Mouse (Mus musculus): ENCODE measurements at regions not wholly inside any gene's neighbourhood (a gene's known extent, or its start where the extent isn't known, plus 50 kb on each side); places are given as distances from the start of the nearest gene placed in this dataset.

DNA sequence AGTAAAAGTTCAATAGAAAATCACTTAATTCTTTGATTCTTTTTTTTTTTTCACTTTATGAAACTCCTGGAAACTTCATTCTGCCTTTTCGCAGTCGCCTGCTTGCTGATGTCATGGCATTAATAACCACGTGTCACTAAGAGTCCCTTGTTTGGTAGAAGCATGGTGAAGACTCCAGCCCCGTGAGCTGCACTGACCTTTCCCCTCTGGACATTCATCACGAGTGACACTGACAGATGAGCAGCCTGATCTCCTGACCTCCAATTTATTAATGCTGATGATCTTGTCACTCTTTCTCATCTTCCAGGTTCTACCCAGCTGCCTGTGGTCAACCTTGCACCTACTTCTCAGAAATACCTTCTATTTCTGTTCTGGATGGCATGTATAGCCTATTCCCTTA lies 867.1 kb upstream of the Slit2 start:
- no peak overlapping the region for H3K4me3 ChIP-seq (ENCODE audit: control insufficient read depth in 1 of 2, insufficient read depth in 1 of 2, low read depth in 1 of 2, low read length in 2 of 2)
- no peak for ATAC-seq (ENCODE audit: insufficient number of reproducible peaks, insufficient read depth, low FRiP score, low read depth)
- no peak overlapping the region for H3K27ac ChIP-seq (replicated peaks in 1 of 2; ENCODE audit: control insufficient read depth in 1 of 2, insufficient read depth in 1 of 2, low read depth in 2 of 2, low read length in 2 of 2)
- H3K4me2 ChIP-seq (ENCODE audit: low read length), result no peak overlapping the region
- H3K27me3 ChIP-seq (ENCODE audit: control insufficient read depth, insufficient read depth, low read length), result no peaks in the 10 kb centered on the region
- no peak overlapping the region for H3K9ac ChIP-seq (ENCODE audit: low read length)
- H3K36me3 ChIP-seq (ENCODE audit: control insufficient read depth, insufficient read depth, low read length), result no peaks in the 10 kb centered on the region
- no peaks in the 10 kb centered on the region for H3K4me1 ChIP-seq (ENCODE audit: control insufficient read depth in 2 of 2, insufficient read depth in 2 of 2, low read length in 2 of 2)
- no peaks in the 10 kb centered on the region for H3K9me3 ChIP-seq (ENCODE audit: control insufficient read depth, low read length)
- 74% methylated on average over 5 of the region's 5 CpGs for WGBS

DNA sequence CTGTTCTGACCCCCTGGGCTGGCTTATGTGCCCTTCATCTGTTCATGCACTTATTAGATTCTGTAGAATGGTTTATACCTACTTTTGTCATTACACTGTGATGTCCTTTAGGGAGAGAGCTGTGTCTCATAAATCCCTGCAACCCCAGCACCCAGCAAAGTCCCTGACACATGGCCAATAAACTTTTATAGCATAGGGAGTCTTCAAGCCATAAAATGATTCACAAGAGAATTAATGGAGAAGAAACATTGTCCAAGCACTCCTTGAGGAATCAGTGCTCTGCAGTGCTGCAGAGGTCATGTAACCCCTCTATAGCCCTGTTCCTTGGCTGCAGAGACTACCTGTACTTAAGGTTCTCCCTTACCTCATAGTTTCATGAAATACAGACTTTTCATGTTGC lies 887.2 kb upstream of the Slit2 start:
- H3K9ac ChIP-seq (ENCODE audit: low read length), result no peak overlapping the region
- H3K27ac ChIP-seq (replicated peaks in 1 of 2; ENCODE audit: control insufficient read depth in 1 of 2, insufficient read depth in 1 of 2, low read depth in 2 of 2, low read length in 2 of 2), result no peak overlapping the region
- no peak overlapping the region for H3K4me2 ChIP-seq (ENCODE audit: low read length)
- no peaks in the 10 kb centered on the region for H3K9me3 ChIP-seq (ENCODE audit: control insufficient read depth, low read length)
- H3K4me1 ChIP-seq (ENCODE audit: control insufficient read depth in 2 of 2, insufficient read depth in 2 of 2, low read length in 2 of 2), result no peaks in the 10 kb centered on the region
- ATAC-seq (ENCODE audit: insufficient number of reproducible peaks, insufficient read depth, low FRiP score, low read depth), result no peak
- H3K36me3 ChIP-seq (ENCODE audit: control insufficient read depth, insufficient read depth, low read length), result no peaks in the 10 kb centered on the region
- no peaks in the 10 kb centered on the region for H3K27me3 ChIP-seq (ENCODE audit: control insufficient read depth, insufficient read depth, low read length)
- no peak overlapping the region for H3K4me3 ChIP-seq (ENCODE audit: control insufficient read depth in 1 of 2, insufficient read depth in 1 of 2, low read depth in 1 of 2, low read length in 2 of 2)

DNA sequence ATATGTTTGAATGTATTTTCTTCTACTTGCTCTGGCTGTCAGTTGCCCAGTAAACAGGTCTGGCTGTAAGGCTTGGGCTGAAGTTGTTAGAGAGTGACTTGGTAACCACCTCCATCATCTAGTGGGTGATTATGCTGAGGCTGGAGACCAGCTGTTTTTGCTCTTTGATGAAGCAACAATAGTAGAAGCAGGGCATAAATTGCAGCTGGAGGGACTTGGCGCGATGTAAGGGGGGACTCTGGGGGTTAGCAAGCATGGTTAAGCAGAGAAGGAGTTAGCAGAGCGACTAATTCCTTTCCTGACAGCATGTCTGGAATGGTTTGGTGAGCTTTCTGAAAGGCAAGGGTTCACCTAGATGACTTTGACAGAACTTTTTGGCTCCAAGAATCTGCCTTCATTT lies 930.0 kb upstream of the Slit2 start:
- Histone ChIP-seq H3K4me2 (ENCODE audit: low read length) (no peak overlapping the region), H3K9ac (ENCODE audit: low read length) (no peak overlapping the region), H3K9me3 (ENCODE audit: control insufficient read depth, low read length) (no peaks in the 10 kb centered on the region), H3K36me3 (ENCODE audit: control insufficient read depth, insufficient read depth, low read length) (no peaks in the 10 kb centered on the region), H3K4me1 (ENCODE audit: control insufficient read depth in 2 of 2, insufficient read depth in 2 of 2, low read length in 2 of 2) (no peaks in the 10 kb centered on the region), H3K4me3 (ENCODE audit: control insufficient read depth in 1 of 2, insufficient read depth in 1 of 2, low read depth in 1 of 2, low read length in 2 of 2) (no peak overlapping the region), H3K27me3 (ENCODE audit: control insufficient read depth, insufficient read depth, low read length) (no peaks in the 10 kb centered on the region), H3K27ac (replicated peaks in 1 of 2; ENCODE audit: control insufficient read depth in 1 of 2, insufficient read depth in 1 of 2, low read depth in 2 of 2, low read length in 2 of 2) (no peak overlapping the region)
- ATAC-seq (ENCODE audit: insufficient number of reproducible peaks, insufficient read depth, low FRiP score, low read depth), result no peak
- WGBS, result 73% methylated on average over 3 of the region's 3 CpGs

DNA sequence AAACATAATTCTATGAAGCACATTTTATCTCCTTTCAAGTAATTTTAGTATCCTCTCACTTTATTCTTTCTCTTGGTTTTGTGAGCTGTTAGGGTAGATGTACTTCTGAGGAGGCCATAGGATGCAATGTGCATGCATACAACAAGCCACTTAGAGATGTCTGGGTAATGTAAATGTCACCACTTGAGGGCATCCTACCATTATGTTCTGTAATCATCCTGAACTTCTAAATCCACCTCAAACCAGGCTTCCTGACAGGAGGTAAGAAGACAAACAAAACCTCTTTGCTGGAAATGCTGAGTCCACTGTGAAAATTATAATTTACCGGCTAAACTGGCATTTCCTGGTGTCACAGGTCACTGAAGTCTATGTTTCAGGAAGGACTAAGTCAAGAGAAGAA lies 946.2 kb upstream of the Slit2 start:
- Histone ChIP-seq H3K4me3 (ENCODE audit: control insufficient read depth in 1 of 2, insufficient read depth in 1 of 2, low read depth in 1 of 2, low read length in 2 of 2) (no peak overlapping the region), H3K4me2 (ENCODE audit: low read length) (no peak overlapping the region), H3K27me3 (ENCODE audit: control insufficient read depth, insufficient read depth, low read length) (no peaks in the 10 kb centered on the region), H3K36me3 (ENCODE audit: control insufficient read depth, insufficient read depth, low read length) (no peaks in the 10 kb centered on the region), H3K9me3 (ENCODE audit: control insufficient read depth, low read length) (no peaks in the 10 kb centered on the region), H3K9ac (ENCODE audit: low read length) (no peak overlapping the region), H3K4me1 (ENCODE audit: control insufficient read depth in 2 of 2, insufficient read depth in 2 of 2, low read length in 2 of 2) (no peaks in the 10 kb centered on the region), H3K27ac (replicated peaks in 1 of 2; ENCODE audit: control insufficient read depth in 1 of 2, insufficient read depth in 1 of 2, low read depth in 2 of 2, low read length in 2 of 2) (no peak overlapping the region)
- ATAC-seq (ENCODE audit: insufficient number of reproducible peaks, insufficient read depth, low FRiP score, low read depth), result no peak
- 47% methylated on average over 1 of the region's 1 CpGs for WGBS

DNA sequence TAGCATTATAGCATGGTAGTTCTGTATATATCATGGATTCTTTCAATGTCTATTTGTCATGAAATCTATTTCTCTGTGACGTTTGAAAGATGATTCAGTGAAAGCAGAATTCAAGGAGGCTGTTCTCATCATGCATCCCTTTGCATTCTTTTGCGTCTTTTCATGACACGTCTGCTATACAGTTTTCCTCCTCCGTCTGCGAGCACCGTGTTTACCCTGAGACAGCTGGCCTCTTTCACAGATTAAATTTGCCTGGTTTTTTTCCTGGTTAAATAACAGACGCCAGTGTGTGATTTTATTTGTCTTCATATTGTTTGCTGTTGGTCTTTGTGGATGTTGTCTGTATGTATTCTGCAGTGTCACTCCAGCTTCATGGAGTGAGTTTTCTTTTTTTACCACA lies 948.9 kb upstream of the Slit2 start:
- Histone ChIP-seq H3K36me3 (ENCODE audit: control insufficient read depth, insufficient read depth, low read length) (no peaks in the 10 kb centered on the region), H3K4me1 (ENCODE audit: control insufficient read depth in 2 of 2, insufficient read depth in 2 of 2, low read length in 2 of 2) (no peaks in the 10 kb centered on the region), H3K4me3 (ENCODE audit: control insufficient read depth in 1 of 2, insufficient read depth in 1 of 2, low read depth in 1 of 2, low read length in 2 of 2) (no peak overlapping the region), H3K9ac (ENCODE audit: low read length) (no peak overlapping the region), H3K9me3 (ENCODE audit: control insufficient read depth, low read length) (no peaks in the 10 kb centered on the region), H3K27me3 (ENCODE audit: control insufficient read depth, insufficient read depth, low read length) (no peaks in the 10 kb centered on the region), H3K27ac (replicated peaks in 1 of 2; ENCODE audit: control insufficient read depth in 1 of 2, insufficient read depth in 1 of 2, low read depth in 2 of 2, low read length in 2 of 2) (no peak overlapping the region), H3K4me2 (ENCODE audit: low read length) (no peak overlapping the region)
- ATAC-seq (ENCODE audit: insufficient number of reproducible peaks, insufficient read depth, low FRiP score, low read depth), result no peak
- WGBS, result 47% methylated on average over 7 of the region's 7 CpGs

DNA sequence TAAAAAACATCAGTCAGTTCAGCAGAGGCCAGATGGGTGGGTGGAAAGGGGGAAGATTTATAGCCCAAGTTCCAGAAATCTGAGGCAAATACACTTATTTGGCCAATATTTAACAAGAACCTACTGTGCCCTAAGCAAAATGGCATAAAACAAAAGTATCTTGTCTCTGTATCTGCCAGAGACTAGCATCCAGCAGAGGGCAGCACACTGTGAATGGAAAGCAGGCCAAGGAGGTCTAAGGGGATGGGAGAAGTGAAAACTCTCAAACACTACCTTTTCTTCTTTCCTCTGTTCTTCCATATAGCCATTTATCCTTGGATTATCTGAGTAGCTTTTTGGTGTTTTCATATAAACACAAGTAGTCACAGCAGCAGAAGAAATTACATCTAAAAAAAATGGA lies 968.6 kb upstream of the Slit2 start:
- ATAC-seq (ENCODE audit: insufficient number of reproducible peaks, insufficient read depth, low FRiP score, low read depth), result no peak
- no peak overlapping the region for H3K9ac ChIP-seq (ENCODE audit: low read length)
- H3K27me3 ChIP-seq (ENCODE audit: control insufficient read depth, insufficient read depth, low read length), result no peaks in the 10 kb centered on the region
- H3K4me1 ChIP-seq (ENCODE audit: control insufficient read depth in 2 of 2, insufficient read depth in 2 of 2, low read length in 2 of 2), result no peaks in the 10 kb centered on the region
- no peaks in the 10 kb centered on the region for H3K9me3 ChIP-seq (ENCODE audit: control insufficient read depth, low read length)
- H3K4me2 ChIP-seq (ENCODE audit: low read length), result no peak overlapping the region
- no peaks in the 10 kb centered on the region for H3K36me3 ChIP-seq (ENCODE audit: control insufficient read depth, insufficient read depth, low read length)
- H3K4me3 ChIP-seq (ENCODE audit: control insufficient read depth in 1 of 2, insufficient read depth in 1 of 2, low read depth in 1 of 2, low read length in 2 of 2), result no peak overlapping the region
- H3K27ac ChIP-seq (replicated peaks in 1 of 2; ENCODE audit: control insufficient read depth in 1 of 2, insufficient read depth in 1 of 2, low read depth in 2 of 2, low read length in 2 of 2), result no peak overlapping the region

DNA sequence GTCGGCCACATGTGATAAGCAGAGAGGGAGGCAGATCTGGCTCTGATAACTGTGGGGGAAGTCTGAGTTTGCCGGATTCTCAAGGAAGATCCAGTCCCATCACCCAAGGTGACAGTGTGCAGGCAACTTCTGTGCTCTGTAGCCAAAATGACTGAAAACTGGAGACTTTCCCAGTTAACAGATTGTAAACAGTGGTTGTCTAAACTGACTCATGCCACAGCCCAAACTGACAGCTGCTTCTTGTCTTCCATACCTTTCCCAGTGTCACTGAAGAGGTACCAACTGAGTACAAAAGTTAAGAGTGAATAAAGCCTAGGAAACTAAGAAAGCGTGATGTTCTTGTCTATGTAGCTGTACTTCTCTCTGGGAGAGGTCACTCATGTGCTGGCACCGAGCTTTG lies 990.4 kb upstream of the Slit2 start:
- Histone ChIP-seq H3K9me3 (ENCODE audit: control insufficient read depth, low read length) (no peaks in the 10 kb centered on the region), H3K4me1 (ENCODE audit: control insufficient read depth in 2 of 2, insufficient read depth in 2 of 2, low read length in 2 of 2) (no peaks in the 10 kb centered on the region), H3K4me2 (ENCODE audit: low read length) (no peak overlapping the region), H3K27me3 (ENCODE audit: control insufficient read depth, insufficient read depth, low read length) (no peaks in the 10 kb centered on the region), H3K36me3 (ENCODE audit: control insufficient read depth, insufficient read depth, low read length) (no peaks in the 10 kb centered on the region), H3K4me3 (ENCODE audit: control insufficient read depth in 1 of 2, insufficient read depth in 1 of 2, low read depth in 1 of 2, low read length in 2 of 2) (no peak overlapping the region), H3K9ac (ENCODE audit: low read length) (no peak overlapping the region), H3K27ac (replicated peaks in 1 of 2; ENCODE audit: control insufficient read depth in 1 of 2, insufficient read depth in 1 of 2, low read depth in 2 of 2, low read length in 2 of 2) (no peak overlapping the region)
- no peak for ATAC-seq (ENCODE audit: insufficient number of reproducible peaks, insufficient read depth, low FRiP score, low read depth)
- 43% methylated on average over 4 of the region's 4 CpGs for WGBS

DNA sequence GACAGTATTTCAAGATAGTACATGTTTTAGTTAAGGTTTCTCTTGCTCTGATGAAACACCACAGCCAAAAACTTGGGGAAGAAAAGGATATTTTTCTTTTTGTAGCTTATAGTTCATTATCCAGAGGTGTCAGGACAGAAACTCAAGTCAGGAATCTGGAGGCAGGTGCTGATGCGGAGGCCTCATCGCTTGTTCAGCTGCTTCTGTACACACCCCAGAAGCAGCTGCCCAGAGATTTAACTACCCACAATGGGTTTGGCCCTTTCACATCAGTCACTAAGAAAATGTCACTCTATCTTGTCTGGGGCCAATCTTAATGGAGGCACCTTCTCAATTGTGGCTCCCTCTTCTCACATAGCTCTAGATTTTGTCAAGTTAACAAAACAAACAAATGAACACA lies 996.4 kb upstream of the Slit2 start:
- Histone ChIP-seq H3K9me3 (ENCODE audit: control insufficient read depth, low read length) (no peaks in the 10 kb centered on the region), H3K27ac (replicated peaks in 1 of 2; ENCODE audit: control insufficient read depth in 1 of 2, insufficient read depth in 1 of 2, low read depth in 2 of 2, low read length in 2 of 2) (no peak overlapping the region), H3K36me3 (ENCODE audit: control insufficient read depth, insufficient read depth, low read length) (no peaks in the 10 kb centered on the region), H3K27me3 (ENCODE audit: control insufficient read depth, insufficient read depth, low read length) (no peaks in the 10 kb centered on the region), H3K4me2 (ENCODE audit: low read length) (no peak overlapping the region), H3K4me3 (ENCODE audit: control insufficient read depth in 1 of 2, insufficient read depth in 1 of 2, low read depth in 1 of 2, low read length in 2 of 2) (no peak overlapping the region), H3K4me1 (ENCODE audit: control insufficient read depth in 2 of 2, insufficient read depth in 2 of 2, low read length in 2 of 2) (no peaks in the 10 kb centered on the region), H3K9ac (ENCODE audit: low read length) (no peak overlapping the region)
- WGBS, result 85% methylated on average over 2 of the region's 2 CpGs
- ATAC-seq (ENCODE audit: insufficient number of reproducible peaks, insufficient read depth, low FRiP score, low read depth), result no peak

Measured in heart, embryonic 14.5 days (tissue).